Mouse (Mus musculus): Measurements from ENCODE around the gene Ppp1r13l.
A peak's percentile ranks its signal among the peaks of the same experiment; 100 is the strongest.

Gene Ppp1r13l

DNA sequence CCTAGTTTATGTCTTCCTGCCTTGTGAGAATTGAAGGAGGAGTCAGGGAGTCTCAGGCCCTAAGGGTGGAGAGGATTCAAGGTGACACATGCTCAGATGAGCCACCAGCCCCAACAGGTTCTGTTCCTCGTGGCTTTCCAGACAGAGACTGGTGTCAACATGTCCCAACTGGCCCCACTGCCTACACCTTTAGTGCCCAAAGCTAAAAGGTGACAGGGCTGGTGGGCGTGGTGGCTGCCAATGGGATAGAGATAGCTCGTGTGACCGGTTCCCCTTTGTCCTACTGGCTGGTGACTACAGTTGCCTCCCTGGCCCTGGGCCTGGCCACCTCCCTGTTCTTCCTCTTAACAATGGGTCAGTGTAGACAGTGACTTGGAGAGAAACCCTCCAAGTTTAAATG, 5.8 kb downstream of the Ppp1r13l start:
- peak; percentile 68 to 79 for DNase-seq (ENCODE audit: low spot score in 2 of 2)

DNA sequence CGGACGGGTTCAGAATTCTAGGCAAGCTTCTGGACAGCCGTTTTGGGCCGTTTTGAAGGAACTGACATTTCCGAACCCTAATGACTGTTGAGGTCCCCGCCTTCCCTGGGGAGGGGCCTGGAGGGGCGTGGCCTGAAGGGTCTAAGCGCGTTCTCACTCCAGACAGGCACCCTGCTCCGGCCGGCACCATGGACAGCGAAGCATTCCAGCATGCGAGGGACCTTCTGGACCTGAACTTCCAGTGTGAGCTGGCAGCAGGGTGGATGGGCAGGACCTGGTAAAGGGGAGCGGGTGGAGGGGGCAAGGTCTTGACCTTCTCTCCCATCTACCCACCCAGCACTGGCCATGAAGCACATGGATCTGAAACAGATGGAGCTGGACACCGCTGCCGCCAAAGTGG, 8.8 kb downstream of the Ppp1r13l start:
- DNase-seq (ENCODE audit: low spot score in 2 of 2) = no peak

DNA sequence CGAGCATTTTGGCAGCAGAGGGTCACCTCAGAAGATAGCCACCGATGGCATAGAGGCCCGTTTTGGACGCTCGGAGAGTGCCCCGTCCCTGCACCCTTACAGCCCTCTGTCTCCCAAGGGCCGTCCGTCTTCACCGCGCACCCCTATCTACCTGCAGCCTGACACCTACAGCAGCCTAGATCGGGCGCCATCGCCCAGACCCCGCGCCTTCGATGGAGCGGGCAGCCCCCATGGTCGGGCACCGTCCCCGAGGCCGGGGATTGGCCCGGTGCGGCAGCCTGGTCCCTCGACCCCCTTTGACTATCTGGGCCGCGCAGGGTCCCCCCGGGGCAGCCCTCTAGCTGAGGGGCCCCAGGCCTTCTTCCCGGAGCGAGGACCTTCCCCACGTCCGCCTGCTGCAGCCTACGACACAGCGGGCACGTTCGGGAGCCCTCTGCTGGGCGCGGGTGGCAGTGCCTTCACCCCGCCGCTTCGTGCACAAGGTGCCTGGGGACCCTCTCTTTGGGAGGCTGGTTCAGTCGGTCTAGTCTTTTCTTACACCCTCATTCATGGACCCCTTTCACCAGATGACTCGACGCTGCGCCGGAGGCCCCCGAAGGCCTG, 10.4 kb downstream of the Ppp1r13l start:
- DNase-seq (ENCODE audit: low spot score in 2 of 2) = no peak

DNA sequence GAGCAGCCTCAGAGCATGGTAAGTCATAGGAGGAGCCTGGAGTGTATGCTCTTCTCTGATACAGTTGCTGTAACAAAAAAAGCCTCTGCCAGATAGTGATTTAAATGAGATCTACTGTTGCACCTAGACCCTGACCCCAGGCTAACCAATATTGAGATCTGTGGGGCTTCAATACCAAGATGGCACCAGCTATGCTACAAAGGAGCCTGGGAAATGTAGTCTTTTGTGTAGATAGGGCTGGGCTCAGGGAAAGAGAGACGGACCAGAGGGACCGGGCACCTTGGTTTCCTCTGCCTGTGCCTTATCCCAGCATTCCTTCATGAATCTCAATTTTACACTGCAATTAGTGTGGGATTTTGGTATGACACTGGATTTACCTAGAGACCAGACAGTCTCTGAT, 13.8 kb downstream of the Ppp1r13l start:
- DNase-seq (ENCODE audit: low spot score in 2 of 2) = no peak

DNA sequence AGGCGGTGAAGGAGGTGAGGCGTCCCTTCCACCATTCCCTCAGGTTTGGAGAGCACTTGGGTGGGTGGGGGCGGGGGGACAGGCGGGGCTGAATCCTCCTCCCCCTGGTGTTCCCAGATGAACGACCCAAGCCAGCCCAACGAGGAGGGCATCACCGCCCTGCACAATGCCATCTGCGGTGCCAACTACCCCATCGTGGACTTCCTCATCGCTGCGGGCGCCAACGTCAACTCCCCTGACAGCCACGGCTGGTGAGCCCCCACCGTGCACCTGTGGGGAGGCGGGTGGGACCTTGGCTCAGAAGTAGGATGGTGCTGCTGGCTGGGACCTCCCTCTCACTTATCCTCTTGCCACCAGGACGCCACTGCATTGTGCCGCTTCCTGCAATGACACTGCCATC, 15.8 kb downstream of the Ppp1r13l start:
- DNase-seq (ENCODE audit: low spot score in 2 of 2) = no peak

DNA sequence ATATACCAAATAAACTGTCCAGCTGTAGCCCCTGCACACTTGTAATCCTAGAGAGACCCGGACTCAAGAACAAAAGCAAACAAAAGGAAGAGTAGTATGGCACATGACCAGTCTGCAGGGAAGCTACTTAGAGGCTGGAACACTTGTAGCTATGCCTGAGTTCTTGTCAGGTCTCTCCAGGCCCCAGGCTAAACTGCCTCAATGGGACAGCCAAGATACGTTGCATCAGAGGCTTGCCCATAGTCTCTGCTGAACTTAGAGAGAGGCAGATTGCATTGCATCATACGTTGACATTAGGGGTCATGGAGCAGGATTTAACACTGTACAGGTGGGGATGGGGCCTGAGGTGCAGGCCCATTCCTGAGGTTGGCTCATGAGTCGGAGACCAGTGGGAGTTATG, 16.5 kb downstream of the Ppp1r13l start:
- no peak for DNase-seq (ENCODE audit: low spot score in 2 of 2)

DNA sequence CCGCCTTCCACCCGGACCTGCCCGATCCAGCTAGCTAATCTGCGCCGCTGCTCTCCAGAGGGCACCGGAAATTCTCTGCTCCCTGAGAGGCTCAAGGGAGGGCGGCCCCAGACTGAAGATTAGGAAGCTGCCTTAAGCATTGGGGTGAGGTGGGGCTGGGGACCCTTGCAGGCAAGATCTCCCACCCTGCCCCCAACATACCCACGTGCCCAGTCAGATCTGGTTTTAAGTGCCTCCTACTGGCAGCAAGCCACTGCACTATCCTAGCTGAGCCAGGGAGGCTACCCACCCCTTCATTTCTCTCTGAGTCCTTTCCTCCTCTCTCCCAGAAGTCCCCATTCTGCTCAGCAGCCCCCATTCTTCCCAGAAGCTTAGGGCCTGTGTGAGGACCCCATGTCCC, 18.5 kb downstream of the Ppp1r13l start:
- no peak for DNase-seq (ENCODE audit: low spot score in 2 of 2)

DNA sequence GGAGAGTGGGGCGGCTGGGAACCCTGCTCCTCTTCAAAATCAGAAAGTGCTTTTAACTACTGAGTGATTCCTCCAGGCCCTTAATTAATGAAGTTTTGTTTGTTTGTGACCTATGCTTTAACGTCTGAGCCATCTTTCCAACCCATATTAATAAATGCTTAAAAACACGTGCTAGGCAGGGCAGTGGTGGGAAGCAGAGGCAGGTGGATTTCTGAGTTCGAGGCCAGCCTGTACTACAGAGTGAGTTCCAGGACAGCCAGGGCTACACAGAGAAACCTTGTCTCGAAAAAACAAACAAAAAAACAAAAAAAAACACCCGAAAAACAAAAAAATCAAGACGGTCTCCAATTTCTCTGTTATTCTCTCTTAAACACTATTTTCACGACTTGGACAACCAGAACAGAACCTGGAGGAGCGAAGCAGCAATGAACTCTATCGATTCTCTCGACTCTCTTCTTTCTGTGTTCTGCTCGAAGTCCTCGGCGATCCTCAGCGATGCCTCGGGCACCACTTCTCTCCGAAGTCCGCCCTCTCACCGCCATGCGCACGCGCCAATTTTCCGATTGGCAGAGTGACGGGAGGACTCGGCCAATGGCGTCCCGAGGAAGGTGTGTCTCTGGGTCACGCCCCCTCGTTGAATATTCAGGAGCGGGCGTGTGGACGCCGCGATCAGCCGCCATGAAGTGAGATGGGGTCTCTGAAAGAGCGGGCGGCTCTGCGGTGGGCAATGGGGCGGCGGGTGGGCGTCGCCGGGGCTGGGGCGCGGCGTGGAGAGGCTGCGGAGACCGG, 22.0 kb downstream of the Ppp1r13l start, which contains the start of gene Ercc2:
Gene Ercc2, plus strand, starts transcription at position 634 of the 789 bp plus-strand sequence.
- DNase-seq (ENCODE audit: low spot score in 2 of 2) = peak; percentile 99

DNA sequence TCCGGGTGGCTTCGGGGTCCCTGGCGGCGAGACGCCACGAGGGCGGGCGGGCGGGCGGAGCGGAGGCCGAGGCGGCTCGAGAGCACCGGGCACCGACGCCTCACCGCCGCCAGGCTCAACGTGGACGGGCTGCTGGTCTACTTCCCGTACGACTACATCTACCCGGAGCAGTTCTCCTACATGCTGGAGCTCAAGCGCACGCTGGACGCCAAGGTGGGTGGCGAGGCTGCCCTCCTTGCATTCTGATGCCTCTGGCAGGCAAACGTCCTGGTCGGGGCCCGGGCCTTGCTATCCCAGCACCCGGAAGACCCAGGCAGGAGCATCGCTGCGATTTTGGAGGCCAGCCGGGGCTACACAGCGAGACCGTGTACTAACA, 22.6 kb downstream of the Ppp1r13l start:
- peak in 1 of 2 experiments; percentile 52 for DNase-seq (ENCODE audit: low spot score in 2 of 2)

DNA sequence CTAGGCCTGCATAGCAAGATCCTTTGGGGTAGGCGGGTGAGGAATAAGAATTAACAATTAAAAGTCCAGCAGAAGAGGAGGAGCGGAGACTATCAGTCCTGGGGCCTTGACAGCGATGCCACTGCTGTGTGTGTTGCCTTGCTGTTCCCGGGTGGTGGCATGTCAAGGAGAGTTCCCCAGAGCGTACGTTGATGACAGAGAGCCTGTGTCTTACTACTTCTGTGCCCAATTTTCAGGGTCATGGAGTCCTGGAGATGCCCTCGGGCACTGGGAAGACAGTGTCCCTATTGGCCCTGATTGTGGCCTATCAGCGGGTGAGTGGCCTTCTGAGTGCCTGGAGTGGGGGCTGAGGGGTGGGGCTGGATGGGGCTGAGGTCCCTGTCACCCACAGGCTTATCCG, 24.2 kb downstream of the Ppp1r13l start:
- DNase-seq (ENCODE audit: low spot score in 2 of 2) = no peak

DNA sequence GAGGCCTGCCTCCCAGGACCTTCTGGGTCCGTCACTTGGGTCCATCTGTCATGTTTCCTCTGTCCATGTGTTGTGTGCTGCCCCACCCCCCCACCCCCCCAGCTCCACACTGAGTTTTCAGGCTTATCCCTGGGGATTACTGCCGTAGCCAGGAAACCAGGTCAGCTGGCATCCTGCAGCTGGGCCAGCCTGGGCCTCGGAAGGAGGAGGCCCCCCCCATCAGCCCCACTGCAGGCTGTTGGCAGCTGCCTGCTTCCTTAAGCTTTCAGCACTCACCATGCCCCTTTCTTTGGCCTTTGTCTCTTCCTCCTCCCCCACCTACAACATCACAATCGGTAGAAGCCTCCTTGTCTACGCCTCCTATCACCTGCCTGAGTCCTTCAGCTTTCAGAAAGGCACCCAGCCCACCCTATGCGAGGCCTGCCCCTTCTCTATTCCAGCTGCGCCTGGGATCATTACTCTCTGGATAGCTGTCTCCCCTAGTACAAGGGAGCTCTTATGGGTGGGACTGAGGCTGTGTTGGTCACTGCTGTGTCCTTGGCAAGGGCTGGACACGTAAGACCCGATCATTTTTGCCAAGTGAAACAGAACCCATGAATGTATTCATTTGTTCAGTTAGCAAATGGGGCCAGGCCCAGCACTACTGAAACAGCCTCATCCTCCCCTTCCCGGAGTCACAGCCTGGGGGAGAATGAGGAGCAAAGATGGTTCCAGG, 29.3 kb downstream of the Ppp1r13l start:
- no peak for DNase-seq (ENCODE audit: low spot score in 2 of 2)

DNA sequence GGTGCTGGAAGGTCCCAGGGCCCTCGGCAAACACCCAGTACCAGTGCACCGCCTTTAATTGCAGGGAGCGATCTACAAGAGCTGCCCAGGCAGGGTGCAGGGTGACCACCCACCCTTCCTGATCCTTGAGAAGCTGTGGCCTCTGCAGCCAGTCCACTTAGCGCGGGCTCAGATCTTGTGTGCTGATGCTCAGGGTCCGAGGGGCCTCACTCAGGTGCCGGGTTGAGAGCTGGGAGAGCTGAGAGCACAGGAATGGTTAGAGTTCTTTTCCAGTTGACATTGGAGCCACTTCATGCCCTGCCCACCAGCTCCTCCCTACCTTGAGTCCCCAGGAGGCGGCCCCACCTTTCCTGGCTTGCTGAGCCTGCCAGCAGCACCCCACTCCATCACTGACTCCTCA, 34.9 kb downstream of the Ppp1r13l start:
- DNase-seq (ENCODE audit: low spot score in 2 of 2) = no peak

DNA sequence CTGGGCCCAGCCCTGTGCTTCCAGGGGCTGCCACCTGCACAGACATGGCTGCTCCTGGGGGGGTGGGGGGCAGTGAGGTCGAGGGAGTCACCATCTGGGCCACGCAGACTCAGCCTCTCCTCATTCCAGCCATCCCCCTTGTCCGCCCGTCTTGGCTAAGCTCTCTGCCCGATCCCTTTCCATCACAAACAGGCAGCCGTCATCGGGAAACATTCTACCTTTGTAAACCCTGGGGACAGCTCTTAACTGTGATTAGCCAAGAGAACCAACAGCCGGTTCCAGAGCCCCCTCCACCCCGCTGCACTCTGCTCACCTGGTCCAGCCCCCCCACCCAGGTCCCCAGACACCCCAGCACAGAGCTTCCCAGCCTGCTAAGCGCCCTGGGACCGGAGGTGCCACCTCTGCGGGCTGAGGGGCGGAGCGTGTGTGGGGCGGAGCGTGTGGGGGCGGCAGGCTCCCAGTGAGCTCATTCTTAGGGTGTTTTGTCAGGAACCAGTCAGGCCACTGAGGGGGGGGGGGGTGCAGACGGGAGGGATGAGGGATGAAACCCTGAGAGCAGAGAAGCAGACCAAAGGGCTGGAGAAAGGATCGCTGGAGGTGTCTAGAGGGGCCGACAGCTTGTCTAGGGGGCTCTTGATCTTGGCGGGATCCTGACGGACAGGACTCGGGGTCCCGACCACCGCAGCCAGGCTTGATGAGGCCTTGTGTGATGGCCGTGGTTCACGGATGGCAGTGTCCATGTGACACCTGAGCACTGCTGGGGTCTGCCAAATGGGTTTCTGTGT, 40.1 kb downstream of the Ppp1r13l start:
- peak; percentile 62 to 71 for DNase-seq (ENCODE audit: low spot score in 2 of 2)

DNA sequence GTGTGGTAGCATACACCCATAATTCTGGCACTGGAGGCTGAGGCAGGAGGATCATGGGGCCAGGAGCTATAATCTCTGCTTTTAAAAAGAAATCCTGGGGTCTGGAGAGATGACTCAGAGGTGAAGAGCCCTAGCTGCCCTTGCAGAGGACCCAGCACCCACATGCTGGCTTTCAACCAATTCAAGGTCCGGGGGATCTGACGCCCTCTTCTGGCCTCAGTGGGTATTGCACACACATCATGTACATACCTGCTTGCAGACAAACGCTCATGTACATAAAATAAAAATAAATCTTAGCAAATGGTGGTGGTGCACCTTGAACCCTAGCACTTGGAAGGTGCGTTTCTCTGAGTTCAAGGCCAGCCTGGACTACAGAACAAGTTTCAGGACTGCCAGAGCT, 41.4 kb downstream of the Ppp1r13l start:
- no peak for DNase-seq (ENCODE audit: low spot score in 2 of 2)

DNA sequence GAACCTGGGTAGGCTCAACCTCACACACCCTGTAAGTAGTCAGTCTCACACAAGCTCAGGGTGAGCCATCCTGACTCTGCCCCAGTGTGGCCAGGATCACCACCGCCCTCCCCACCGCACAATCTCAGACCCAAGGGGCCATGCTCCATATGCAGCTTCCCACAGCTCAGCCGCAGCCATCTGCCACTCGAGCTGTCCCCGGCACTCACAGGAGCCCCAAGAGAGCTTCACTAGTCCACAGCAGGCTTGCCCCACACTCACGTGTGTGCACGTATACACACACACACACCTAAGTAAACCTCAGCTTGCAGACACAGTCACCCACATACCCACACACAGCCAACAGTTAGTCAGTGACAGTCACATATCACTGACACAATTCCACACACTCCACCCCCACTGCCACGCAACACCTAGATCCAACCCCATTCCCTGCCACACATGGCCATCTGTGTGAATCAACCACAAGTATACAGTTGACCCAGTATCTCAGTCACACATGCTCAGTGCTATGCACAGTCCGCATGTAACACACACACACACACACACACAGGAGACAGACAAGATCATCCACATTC, 43.1 kb downstream of the Ppp1r13l start:
- DNase-seq (ENCODE audit: low spot score in 2 of 2) = no peak

DNA sequence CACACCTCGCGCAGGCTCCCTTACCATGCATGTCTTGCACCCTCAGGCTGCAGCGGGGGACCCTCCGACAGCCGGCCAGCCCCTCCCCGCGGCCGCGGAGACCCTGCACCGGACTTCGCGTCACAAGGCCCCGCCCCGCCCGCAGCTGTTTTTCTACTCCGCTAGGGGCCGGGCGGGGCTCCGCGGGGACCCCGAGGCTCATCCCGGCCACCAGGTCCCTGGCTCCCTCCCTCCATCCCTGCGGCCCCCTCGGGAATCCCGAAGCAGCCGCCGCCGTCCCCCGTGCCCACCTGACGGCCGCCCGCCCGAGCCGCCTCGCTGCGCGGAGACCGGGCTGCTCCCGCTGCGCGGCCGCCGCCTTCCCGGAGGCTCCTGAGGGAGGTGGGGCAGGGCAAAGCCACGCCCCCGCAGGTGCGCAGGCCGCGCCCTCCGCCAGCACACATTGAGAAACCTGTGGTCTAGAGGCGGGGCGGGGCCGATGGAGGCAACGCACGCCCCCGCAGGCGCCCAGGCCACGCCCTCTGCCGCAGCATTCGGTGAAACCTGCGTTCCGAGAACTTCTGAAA, 44.3 kb downstream of the Ppp1r13l start, which contains the start of gene Klc3:
Gene Klc3, minus strand, starts transcription at position 374 of the 566 bp plus-strand sequence.
- peak; percentile 71 to 73 for DNase-seq (ENCODE audit: low spot score in 2 of 2)

DNA sequence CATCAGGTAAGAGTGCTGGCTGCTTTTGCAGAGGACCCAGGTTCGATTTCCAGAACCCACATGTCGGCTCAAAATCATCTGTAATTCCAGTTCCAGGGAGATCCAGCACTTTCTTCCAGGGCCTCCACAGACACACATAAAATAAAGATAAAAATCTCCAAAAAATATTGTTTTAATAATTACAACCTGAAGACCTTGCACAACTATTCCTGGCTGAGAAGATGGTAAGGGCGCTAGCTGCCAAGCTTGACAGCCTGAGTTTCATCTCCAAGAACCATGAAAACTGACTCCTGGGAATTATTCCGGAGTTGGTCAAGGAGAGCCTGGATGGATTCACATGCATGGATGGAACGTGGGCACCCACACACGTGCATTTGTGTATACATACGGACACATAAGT, 44.9 kb downstream of the Ppp1r13l start, which contains the start of gene Ckm:
Gene Ckm, plus strand, starts transcription at position 301 of the 400 bp plus-strand sequence.
- DNase-seq (ENCODE audit: low spot score in 2 of 2) = no peak

DNA sequence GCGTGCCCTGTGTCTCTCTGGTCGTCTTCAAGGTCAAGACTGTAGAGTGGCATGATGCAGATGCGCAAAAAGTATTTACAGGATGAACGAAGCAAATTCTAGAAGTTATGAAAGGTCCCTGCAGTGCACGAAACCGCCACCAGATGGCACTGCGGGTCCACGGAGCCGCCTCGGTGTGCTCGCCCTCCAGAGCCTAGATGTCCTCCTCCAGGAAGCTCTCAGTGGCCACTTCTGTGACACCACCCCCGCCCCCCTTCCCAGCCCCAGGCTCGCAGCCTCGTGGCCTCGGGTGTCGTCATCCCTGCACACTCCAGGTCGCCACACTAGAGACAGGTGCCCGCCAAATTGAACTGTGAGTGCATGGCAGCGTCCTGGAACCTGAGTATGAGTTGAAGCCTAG, 45.9 kb downstream of the Ppp1r13l start:
- DNase-seq (ENCODE audit: low spot score in 2 of 2) = peak; percentile 74 to 80

DNA sequence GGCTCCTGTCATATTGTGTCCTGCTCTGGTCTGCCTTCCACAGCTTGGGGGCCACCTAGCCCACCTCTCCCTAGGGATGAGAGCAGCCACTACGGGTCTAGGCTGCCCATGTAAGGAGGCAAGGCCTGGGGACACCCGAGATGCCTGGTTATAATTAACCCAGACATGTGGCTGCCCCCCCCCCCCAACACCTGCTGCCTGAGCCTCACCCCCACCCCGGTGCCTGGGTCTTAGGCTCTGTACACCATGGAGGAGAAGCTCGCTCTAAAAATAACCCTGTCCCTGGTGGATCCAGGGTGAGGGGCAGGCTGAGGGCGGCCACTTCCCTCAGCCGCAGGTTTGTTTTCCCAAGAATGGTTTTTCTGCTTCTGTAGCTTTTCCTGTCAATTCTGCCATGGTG, 50.2 kb downstream of the Ppp1r13l start:
- no peak for DNase-seq (ENCODE audit: low spot score in 2 of 2)

DNA sequence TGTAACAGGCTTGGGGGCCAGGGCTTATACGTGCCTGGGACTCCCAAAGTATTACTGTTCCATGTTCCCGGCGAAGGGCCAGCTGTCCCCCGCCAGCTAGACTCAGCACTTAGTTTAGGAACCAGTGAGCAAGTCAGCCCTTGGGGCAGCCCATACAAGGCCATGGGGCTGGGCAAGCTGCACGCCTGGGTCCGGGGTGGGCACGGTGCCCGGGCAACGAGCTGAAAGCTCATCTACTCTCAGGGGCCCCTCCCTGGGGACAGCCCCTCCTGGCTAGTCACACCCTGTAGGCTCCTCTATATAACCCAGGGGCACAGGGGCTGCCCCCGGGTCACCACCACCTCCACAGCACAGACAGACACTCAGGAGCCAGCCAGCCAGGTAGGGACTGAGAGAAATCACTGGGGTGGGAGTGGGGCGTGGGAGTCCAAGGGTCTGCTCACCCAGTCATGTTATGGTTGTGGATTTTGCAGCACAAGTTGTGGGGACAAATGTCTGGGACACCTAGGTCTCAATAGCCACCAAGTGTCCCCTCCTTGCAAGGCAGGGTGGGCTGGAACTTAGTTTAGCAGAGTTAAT, 51.3 kb downstream of the Ppp1r13l start:
- DNase-seq (ENCODE audit: low spot score in 2 of 2) = no peak

DNA sequence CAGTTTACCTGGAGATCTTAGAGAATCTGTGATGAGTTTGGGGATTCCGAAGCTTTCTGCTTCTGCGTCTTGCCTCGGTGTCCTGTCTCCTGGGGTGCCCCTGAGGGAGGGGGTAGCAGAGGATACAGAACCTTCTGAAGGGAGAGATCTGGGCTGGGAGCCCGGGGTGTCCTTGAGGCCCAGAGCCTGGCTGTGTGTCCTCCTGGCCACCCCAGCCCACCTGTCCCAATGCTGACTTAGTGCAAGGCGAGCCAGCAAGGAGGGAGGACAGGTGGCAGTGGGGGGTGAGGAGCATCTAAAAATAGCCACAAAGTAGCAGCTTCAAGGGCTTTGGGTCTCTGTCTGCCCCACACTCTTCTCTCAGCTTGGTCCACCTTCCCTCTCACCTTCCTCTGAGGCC, 52.2 kb downstream of the Ppp1r13l start:
- no peak for DNase-seq (ENCODE audit: low spot score in 2 of 2)

All from urinary bladder, postnatal 36 days (tissue).